Mouse (Mus musculus) hematopoietic stem cell, adult 5-6 weeks (primary cell): ENCODE results near the gene Zar1. TPM values are rescaled to one million over a fixed set of nuclear protein-coding genes. Genes with fewer than 3 reads are reported as not detected.
"Not testable (repeated sequence)": the region's sequence is repeated elsewhere in the genome, so short reads cannot be mapped to it uniquely, and the experiment has no call there.

ENCODE experiments used
- ATAC-seq, 2 experiments: fragments of 125-278 bp in 1 of 2; replicated peaks in 1 of 2; 2 replicates each; pipeline ENCODE4 v1.8.0; 2016 to 2017; ENCODE audit warnings: inconsistent platforms in 2 of 2, mild to moderate bottlenecking in 2 of 2, moderate number of reproducible peaks in 2 of 2, low read depth in 1 of 2, moderate TSS enrichment in 1 of 2; ENCODE audit not compliant: low FRiP score in 2 of 2, poor library complexity in 2 of 2, severe bottlenecking in 2 of 2, insufficient read depth in 1 of 2, low TSS enrichment in 1 of 2
- total RNA-seq: library from RNA; stranded (forward); fragments of 172-1452, 232-1000 nt; gene quantifications from 2 replicates; pipeline ENCODE4 v1.2.3, GENCODE M21; 2017

Zar1 gene
- total RNA-seq, result not detected in 2 replicates

GRCm38 (mm10) chr5:72580970-72581332 is at the start of gene Zar1:
TSS of gene Zar1 (minus strand) at chr5:72581254.
- peak; percentile 5 to 13; a peak in 1 of 4 replicates for ATAC-seq

- ATAC-seq, result no peak
Measured at GRCm38 (mm10) chr5:72630026-72630425, 49.0 kb upstream of the Zar1 start.

GRCm38 (mm10) chr5:72621022-72621421 is 40.0 kb upstream of the Zar1 start:
- ATAC-seq, result no peak

- ATAC-seq, result no peak
Measured at GRCm38 (mm10) chr5:72617413-72617812, 36.4 kb upstream of the Zar1 start.

GRCm38 (mm10) chr5:72603138-72603537 is 22.1 kb upstream of the Zar1 start:
- ATAC-seq, result no peak

- ATAC-seq, result peak; percentile 59 to 68
Measured at GRCm38 (mm10) chr5:72601006-72601405, 20.0 kb upstream of the Zar1 start.

- peak in 1 of 2 experiments; percentile 38; a peak in 1 of 4 replicates for ATAC-seq
Measured at GRCm38 (mm10) chr5:72587192-72587681, 6.2 kb upstream of the Zar1 start, which contains the start of gene Gm5868. TSS of gene Gm5868 (minus strand) at chr5:72587551.

- ATAC-seq, result not testable (repeated sequence)
Measured at GRCm38 (mm10) chr5:72586667-72587191, 5.7 kb upstream of the Zar1 start.

GRCm38 (mm10) chr5:72586122-72586521 is 5.1 kb upstream of the Zar1 start:
- peak; percentile 47 to 60; a peak in 3 of 4 replicates for ATAC-seq

GRCm38 (mm10) chr5:72580088-72580969 is 725 bp downstream of the Zar1 start:
- ATAC-seq, result peak; percentile 44 to 59

GRCm38 (mm10) chr5:72579599-72579998 is 1.5 kb downstream of the Zar1 start:
- not testable (repeated sequence) for ATAC-seq

- ATAC-seq, result no peak
Measured at GRCm38 (mm10) chr5:72565621-72566020, 15.4 kb downstream of the Zar1 start.

- not testable (repeated sequence) for ATAC-seq
Measured at GRCm38 (mm10) chr5:72563183-72563582, 17.9 kb downstream of the Zar1 start.

- no peak for ATAC-seq
Measured at GRCm38 (mm10) chr5:72560976-72561628, 20.0 kb downstream of the Zar1 start.

- peak; percentile 97 to 98 for ATAC-seq
Measured at GRCm38 (mm10) chr5:72559544-72560049, 21.5 kb downstream of the Zar1 start, which contains the start of gene Nfxl1. TSS of gene Nfxl1 (minus strand) at chr5:72559684.

- peak; percentile 15 to 49; a peak in 3 of 4 replicates for ATAC-seq
Measured at GRCm38 (mm10) chr5:72558716-72559526, 22.1 kb downstream of the Zar1 start.

- ATAC-seq, result no peak
Measured at GRCm38 (mm10) chr5:72556245-72556644, 24.8 kb downstream of the Zar1 start.
